Mouse (Mus musculus) liver, embryonic 14.5 days (tissue): ENCODE results near the gene Ildr2.

Source experiments
- CTCF ChIP-seq: IDR thresholded peaks from 2 replicates; pipeline ENCODE4 v1.5.1; 2016; ENCODE audit warnings: antibody characterized with exemption, low read depth, control low read depth
- EP300 ChIP-seq: IDR thresholded peaks from 2 replicates; pipeline ENCODE4 v1.6.1; 2016; ENCODE audit warnings: antibody characterized with exemption, low read depth

- TF ChIP-seq CTCF = no peak
- no peak for TF ChIP-seq EP300
Observed at GRCm38 (mm10) chr1:166342060-166342459, 88.1 kb downstream of the Ildr2 start.
